Mouse (Mus musculus) ES-CJ7 (cell line): Measurements from ENCODE around the gene Il17d.
A peak's percentile ranks its signal among the peaks of the same experiment; 100 is the strongest.

Experiments
- DNase-seq: peaks from one replicate; pipeline ENCODE4 v3.0.0; 2011; ENCODE audit warnings: low read depth, low spot score

Gene Il17d

DNA sequence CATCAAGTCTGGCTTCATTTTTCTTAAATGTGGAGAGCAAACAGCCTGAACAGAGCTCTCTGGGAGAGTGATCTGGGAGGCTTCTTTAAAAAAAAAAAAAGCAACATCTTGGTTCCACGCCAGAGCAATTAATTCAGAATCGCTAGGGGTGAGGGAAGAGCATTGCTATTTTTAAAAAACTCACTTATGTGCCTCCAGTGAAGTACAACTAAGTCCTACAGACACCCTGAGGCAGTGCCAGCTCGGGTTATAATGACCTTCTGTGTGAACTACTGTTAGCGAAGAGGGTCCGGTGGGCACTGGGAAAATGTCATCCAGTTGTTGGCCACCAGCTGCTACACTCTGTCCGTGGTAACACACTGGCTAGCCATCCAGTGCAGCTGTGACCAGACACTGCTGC is 11.1 kb downstream of the Il17d start:
- no peak for DNase-seq

DNA sequence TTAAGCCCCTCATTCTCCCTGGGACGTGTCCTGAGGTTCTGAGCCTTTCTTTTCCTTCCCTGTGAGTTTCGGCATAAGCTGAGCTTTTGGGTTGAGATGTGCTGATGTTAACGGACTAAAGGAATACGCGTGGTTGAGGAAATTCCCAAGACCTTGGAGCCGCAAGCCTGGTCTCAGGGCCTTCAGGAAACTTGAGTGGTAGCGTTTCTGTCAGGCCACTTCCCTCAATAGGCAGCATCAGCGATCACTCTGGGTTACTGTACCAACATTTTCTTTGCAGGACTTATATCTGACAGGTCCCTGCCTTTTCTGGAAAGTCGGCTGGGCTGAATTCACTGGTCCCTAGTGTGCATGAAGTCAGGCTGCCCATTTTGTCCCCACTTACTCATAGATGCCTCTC is 12.2 kb downstream of the Il17d start:
- DNase-seq, result no peak

DNA sequence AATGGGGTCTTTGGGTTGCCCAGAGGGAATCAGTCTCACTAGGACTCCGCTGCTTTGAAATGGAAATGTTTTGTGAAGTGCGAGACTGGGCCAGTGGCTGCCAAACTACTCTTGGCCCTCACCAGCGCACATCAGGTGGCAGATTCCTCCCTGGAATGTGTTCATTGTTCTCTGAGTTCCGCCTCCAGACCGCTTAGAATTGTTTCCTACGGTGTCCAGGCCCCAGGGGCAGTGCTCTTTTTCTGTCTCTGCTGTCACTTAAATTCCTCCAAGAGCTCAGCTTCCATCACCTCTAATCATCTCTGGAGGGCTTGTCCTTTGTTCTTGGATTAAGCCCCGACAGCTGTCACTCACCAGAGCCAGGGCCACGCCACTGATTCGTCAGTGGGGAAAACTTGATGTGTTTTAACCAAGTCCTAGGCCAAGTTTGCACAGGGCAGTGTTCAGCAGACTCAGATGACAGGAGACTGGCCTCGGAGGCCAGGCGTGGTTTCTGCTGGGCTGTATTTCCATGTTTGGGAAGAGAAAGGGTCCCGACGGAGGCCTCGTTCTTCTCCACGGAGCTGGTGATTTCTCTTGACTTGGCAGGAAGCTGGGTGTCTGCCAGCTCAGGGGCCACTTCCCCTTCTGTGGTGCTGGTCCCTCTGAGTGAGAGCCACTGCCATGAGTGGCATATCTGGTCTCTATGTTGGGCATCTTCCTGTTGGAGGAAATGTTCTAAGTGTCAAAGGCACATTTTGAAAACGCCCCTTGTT is 12.9 kb downstream of the Il17d start:
- peak; percentile 83 for DNase-seq

DNA sequence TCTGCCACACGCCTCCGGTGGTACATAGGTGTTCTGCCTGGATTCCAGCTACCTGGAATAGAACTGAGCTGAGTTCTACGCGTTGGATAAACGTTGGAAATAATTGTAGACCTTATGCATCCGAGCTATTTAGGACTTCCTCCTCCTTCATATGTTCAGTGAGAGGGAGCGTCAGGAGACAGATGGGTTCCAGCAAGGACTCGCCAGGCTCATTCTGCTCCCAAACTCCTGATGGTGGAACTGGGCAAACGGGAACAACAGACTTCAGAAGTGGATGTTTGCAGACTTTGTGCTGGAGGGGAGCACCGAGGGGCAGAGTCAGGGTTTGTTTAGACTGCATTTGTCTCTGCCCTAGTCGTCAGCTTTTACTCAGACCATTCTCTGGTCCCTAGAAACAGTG is 16.1 kb downstream of the Il17d start:
- DNase-seq, result no peak

DNA sequence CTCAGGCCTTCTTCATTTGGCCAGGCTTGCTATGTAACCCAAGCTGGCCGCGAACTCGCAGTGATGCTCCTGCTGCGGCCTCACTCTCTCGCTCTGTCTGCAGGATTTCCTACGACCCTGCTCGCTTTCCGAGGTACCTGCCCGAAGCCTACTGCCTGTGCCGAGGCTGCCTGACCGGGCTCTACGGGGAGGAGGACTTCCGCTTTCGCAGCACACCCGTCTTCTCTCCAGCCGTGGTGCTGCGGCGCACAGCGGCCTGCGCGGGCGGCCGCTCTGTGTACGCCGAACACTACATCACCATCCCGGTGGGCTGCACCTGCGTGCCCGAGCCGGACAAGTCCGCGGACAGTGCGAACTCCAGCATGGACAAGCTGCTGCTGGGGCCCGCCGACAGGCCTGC is 17.7 kb downstream of the Il17d start:
- DNase-seq, result peak; percentile 48

DNA sequence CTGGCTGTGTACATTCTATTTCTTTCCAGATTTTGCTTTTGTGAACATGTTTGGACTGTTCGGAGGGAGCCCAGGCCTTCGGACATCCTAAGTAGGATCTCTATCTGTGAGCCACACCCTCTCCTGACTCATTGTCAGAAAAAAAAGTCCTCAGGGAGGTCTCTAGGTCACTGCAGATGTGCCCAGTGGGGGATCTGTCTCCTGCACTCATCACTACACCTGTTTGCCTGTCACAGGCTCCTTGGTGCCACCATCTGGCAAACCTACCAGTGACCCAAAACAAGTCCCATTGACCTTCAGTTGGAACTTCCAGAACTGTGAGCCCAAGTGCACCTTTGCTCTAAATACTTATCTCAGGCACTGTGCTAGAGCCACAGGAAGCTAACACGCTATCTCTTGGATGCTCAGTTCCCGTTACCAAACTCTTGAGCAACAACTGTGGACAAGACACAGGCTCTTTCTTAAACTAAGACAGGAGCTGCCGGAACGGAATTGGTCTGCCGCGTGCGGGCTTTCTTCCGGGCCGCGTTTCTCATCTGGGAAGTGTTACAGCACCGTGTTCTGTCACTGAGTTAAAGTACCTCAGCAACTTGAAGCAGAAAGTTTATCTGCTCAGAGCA is 19.0 kb downstream of the Il17d start:
- DNase-seq, result peak; percentile 47

DNA sequence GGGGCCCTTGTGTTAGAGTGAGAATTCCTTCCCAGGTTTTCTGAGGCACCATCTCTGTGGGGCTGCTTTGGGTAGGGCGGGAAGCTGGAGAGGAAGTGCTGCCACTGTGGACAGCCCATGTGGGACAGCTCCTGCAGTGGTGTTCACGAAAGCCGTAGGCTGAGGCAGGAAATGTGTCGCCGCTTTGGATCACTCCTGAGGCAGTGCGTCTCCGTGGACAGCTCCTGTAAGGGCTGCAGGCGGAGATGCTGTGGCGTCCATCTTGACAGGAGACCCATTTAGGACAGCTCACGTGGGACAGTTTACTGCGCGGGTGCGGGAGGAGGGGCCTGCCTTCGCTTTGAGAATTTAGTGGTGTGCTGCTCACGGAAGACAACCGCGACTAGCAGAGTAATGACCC is 20.9 kb downstream of the Il17d start:
- DNase-seq, result no peak

DNA sequence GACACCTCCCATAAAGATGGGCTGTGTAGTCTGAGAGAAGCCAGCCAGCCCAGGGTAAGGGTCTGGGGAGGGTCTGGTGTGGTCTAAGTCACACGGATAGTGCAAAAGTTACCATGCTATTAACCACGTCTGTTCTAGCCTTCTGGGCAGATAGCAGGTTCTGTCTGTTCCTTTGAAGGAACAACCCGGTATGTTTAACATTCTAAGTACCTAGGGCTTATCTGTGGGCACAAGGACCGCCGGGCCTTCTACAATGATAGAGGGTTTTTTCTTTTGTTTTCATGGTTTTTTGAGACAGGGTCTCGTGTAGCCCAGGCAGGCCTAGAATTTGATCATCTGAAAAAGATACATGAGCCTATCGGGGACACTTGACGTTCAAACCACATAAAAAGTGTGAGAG is 21.6 kb downstream of the Il17d start:
- DNase-seq, result no peak

DNA sequence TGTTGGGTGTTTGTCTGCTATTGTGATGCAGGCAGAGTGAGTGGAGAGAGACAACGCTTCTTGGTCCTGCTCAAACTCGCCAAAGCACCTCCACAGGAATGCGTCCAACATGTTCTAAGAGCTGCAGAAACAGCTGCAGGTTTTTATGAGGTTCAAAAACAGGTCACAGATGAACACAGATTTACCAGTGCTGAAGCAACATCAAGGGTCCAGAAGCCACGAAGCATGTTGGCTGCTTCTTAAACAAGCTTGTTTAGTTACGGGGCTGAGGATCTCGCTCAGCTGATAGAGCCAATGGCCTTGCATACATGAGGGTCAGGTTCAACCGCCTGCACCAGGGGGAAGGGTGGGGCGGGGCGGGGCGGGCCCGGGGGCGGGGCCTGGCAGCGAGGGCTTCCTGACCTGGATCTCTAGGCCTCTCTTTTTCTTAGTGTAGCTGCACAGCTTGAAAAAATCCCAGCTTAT is 22.0 kb downstream of the Il17d start:
- DNase-seq, result no peak

DNA sequence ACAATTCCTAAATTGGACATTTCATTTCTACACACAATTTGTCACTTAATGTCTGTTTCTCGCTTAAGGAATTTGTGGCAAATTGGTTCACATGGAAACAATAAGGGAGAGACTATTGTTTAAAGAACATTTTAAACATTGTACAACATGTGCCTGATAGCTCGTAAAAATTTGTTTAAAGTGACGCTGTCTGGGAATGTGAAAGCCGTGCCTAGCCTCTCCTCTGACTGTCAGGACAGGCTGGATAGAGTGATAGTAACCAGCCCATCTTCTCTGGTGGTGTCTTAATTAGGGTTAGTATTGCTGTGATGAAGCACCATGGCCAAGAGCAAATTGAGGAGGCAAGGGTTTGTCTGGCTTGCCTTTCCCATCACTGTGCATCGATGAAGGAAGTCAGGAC is 22.5 kb downstream of the Il17d start:
- no peak for DNase-seq

DNA sequence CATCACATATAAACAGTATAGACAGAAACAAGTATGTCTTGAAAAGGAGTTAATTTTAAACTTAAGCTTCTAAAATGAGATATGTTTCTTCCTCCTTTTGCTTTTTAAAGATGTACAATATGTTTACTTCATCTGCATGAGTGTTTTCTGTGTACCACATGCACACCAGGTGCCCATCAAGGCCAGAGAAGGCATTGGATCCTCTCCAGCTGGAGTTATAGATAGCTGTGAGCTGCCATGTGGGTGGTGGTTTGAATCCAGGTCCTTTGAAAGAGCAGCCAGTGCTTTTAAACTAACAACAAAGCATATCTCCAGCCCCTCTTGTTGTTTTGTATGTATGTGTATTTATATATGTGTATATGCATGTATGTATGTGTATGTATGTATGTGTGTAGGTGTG is 28.4 kb downstream of the Il17d start:
- no peak for DNase-seq

DNA sequence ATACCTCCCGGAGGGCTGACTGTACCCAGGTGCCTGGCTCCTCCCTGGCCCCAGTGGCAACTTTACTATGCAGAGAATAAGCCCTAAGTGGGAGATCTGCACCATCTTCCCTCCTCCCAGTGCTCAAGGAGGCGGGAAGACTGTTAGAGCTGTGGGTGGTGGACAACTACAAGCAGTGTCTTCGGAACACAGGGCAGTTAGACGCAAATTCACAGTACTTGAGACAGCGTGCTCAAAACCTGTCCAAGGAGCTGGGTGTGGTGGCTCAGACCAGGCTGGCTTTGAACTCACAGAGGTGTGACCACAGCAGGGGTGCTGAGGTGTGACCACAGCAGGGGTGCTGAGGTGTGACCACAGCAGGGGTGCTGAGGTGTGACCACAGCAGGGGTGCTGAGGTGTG is 29.9 kb downstream of the Il17d start:
- peak; percentile 63 for DNase-seq

DNA sequence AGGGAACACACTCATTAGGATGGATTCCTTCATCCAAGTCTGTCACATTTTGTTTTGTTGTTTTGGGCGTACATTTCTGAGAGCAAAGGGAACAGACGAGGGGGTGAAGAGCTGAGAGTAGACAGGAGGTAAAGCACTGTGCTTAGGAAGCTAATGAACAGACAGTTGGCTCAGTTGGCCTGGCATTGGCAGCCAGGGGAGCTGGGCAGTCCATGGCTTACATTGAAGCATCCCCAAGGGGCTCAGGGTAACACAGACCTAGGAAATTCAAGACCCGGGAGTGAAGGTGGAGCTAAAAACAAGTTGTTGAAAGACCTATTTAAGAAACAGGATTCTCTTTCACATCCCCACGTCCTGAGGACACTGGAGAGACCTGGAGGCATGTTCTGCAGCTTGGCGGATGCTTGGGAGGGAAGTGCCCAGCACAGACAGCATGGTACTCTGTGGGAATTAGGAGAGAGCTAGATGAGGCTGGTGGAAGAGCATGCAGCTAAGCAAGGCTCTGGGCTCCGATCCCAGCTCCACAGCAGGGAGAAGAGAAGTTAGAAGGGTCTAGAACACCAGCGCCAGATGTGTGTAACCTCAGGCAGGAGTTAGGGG is 31.0 kb downstream of the Il17d start:
- no peak for DNase-seq

DNA sequence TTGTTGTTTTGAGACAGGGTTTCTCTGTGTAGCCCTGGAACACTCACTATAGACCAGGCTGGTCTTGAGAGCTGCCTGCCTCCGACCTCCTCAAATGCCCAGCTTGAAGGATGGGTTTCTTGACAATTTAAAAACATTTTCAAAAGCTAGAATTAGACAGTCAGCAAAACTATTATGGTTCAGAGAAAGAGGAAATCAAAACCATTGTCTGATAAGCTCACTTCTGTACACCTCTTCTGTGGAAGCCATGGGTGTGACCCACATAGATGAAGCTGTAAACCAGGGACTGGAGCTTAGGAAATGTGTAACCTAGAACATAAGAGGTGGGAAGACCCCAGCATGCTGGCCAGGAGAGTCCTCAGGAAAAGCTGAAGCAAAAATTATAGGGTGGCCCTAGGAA is 32.3 kb downstream of the Il17d start:
- DNase-seq, result no peak

DNA sequence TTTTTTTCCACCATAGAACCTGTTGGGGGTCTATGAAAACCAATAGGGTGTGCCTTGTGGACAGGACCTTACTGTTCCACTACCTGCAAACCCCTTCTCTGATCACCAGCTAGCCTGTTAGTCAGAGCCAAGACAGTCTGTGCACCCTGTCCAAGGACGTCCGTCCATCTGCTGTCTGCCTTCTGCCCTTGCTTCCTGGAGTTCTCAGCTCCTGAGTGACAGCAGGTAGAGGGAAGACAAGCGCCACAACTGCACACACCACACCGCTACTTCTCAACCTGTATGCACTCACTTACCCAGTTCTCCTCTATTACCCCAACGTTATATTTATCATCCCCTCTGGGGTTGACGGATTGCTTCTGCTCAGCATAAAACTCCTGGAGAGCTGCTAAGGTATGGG is 41.0 kb downstream of the Il17d start:
- no peak for DNase-seq

DNA sequence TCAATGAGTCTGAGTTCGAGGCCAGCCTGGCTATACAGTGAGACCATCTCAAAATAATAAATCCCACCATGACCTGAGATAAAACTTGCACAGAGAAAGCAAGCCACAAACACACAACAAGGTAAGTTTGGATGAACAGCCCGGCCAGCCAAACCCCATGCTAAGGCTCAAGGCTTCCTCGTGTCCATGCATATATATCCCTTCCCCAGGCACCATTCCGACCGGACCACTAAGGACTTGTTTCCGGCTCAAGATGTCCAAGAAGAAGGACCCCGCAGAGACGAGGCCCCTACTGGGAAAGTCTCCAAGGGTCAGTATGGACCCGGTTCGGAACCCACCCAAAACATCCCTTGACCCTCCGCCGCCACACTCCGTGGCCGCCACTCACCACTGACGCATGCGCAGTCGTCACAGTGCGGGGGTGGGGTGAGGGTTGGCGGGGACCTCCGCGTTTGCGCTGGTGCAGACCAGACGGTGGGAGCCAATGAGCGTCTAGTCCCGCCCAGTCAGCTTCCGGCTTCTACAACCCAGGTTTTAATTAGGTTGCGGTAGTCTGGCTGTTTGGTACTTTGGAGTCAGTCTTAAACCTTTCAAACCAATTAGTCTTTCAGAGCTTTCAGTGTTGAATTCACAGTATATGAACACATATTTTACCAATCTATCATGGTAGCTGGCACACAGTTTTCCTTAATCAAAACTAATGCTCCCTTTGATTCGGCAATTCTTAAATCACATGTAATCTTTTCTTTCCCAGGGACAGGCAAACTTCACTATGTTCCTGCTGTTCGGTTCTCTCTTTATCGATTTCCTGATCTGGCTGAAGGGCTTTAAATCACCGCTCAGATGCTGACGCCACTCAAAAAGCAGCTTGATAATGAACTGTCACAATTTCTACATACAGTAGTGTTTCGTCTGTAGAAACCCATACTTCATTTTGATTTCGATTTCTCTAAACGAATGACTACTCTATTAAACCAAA is 46.9 kb downstream of the Il17d start, which contains the start of gene Eef1akmt1:
Gene Eef1akmt1 (minus strand): TSS at position 458 of the 979 bp plus-strand sequence.
- peak; percentile 95 for DNase-seq

DNA sequence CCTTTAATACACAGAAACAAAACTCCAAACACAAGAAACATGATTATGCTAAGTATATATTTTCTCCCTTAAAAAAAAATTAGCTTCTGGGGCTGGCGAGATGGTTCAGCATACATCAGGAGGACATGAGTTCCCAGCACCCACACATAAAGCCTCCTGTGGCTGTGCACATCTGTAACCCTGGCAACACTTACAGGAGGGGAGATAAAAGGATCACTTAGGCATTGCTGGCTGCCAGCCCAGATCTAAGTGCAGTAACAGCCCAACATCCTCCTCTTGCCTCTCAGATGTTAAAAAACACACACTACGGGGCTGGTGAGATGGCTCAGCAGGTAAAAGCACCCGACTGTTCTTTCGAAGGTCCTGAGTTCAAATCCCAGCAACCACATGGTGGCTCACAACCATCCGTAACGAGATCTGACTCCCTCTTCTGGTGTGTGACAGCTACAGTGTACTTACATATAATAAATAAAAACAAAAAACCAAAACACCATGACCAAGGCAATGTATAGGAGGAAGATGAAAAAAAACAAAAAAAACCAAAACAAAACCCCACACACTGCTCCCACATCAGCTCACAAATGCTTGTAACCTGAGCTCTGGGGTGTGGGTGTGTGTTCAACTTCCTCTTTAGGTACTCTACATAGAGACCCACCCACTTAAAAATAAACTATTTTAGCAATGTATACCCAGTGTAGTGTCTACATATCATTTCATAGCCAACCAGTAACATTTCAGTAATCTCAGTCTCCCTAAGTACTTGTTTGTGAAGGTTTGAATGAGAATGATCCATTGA is 50.4 kb downstream of the Il17d start:
- DNase-seq, result no peak

DNA sequence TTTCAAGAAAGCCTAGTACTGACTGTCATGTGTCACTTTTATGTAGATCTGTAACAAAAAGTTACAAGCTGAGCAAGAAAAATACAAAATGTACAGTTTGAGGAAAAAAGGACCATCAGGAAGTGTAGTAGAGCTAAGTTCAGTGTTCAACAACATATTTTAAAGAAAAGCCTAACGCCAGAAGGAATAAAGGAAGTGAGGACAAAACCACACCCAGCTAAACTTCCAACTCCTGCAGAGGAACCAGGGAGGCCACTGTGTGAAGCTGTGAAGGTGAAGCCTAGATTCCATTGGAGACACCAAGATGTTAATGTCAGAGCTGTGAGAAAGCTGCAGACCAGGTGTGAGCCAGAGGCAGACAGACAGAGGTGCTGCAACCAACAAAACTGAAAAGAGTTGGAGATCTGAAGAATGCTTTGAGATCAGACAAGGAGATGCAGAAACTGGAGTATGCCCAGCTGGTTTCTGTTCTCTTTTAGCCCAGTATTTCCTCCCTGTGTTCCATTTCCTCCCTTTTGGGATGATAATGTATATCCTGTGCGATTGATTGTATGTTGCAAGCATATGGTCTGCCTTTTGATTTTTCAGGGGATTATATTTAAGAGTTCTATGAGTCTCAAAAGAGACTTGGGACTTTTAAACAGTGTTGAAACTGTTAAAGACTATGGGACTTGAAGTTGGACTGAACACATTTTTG is 51.9 kb downstream of the Il17d start:
- DNase-seq, result no peak

DNA sequence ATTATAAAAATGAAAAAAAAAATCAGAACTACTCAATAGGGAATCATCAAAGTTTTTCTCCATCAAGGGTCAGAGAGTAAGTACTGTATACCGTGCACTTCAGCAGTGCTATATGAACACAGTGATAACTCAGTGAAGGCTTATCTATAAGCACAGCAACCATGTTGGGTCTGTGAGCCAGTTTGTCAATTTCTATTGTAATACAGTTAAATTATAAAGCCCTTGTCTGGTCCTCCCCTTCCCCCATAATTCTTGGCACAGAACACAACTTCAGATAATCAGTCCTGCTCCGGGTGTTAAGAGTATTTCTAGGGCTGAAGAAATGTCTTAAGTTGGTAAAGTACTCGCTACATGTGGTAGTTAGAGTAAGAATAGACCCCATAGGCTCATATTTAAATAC is 67.3 kb downstream of the Il17d start:
- DNase-seq, result no peak
